10 mouse cellular contexts compared by ENCODE assay signal in genomic region chr6:129349524-129350352, GRCm38 (mm10). TPM values are rescaled to one million over a fixed set of nuclear protein-coding genes. Genes with fewer than 3 reads are reported as not detected.
DNase-seq lines count a peak whose midpoint lies in the region.
"Had no signal": no experiment of that assay in that cellular context is flagged by ENCODE, and none has a peak within 500 bp of the region (broad histone marks: within the 10 kb centered on the region; RNA-seq: fewer than 3 reads in every experiment).

No protein-coding gene starts in this region.

- peaks cover 2% of the 10 kb centered on the region for H3K36me3 ChIP-seq in megakaryocyte, embryonic 14.5 days (replicated peaks; ENCODE audit: low read length)

- H3K27me3 ChIP-seq in megakaryocyte, embryonic 14.5 days (replicated peaks) = no peaks in the 10 kb centered on the region

- H3K4me3 ChIP-seq in megakaryocyte, embryonic 14.5 days (replicated peaks) = peak overlapping the region; percentile 64

- peaks cover 12% of the 10 kb centered on the region for H3K9me3 ChIP-seq in megakaryocyte, embryonic 14.5 days

- peak; percentile 93 for DNase-seq in A20 (ENCODE audit: low read depth, low spot score)
- DNase-seq in R1 (ENCODE audit: low read depth, low spot score) = peak; percentile 80
- DNase-seq in kidney, postnatal 14 days = peak; percentile 6
- DNase-seq in cerebellum, adult 18-20 months = no peak
- DNase-seq in right cerebral cortex, postnatal 36 days (ENCODE audit: low spot score in 2 of 2) = no peak
- DNase-seq in gastrocnemius, postnatal 25 days = no peak
- no peak for DNase-seq in frontal cortex, postnatal 14 days (ENCODE audit: low spot score in 2 of 2)

- H3K4me1 ChIP-seq in megakaryocyte, embryonic 14.5 days = peaks cover 12% of the 10 kb centered on the region

RNA-seq across cellular contexts. Expression of gene Clec12a, which starts 7.2 kb away (rescaled TPM):
- 0.67 TPM in 1 of 2 replicates, not detected in the other for polyA plus RNA-seq in megakaryocyte, embryonic 14.5 days (2012; ENCODE audit: insufficient read depth, low replicate concordance)
- under 1 TPM in 1 of 2 experiments, not detected in 1; 0.46 TPM for total RNA-seq in gastrocnemius, postnatal 25 days (2021)

RNA-seq across cellular contexts. Expression of gene 4922502D21Rik, which starts 18.1 kb away (rescaled TPM):
- polyA plus RNA-seq in megakaryocyte, embryonic 14.5 days (2012; ENCODE audit: insufficient read depth, low replicate concordance) = not detected in 2 replicates
- total RNA-seq in gastrocnemius, postnatal 25 days (2021) = not detected
- polyA plus RNA-seq: forebrain, embryonic 11.5 days; large intestine, adult 2 months had no signal

RNA-seq across cellular contexts. Expression of gene Clec12b, which starts 35.9 kb away (rescaled TPM):
- polyA plus RNA-seq in megakaryocyte, embryonic 14.5 days (2012; ENCODE audit: insufficient read depth, low replicate concordance) = not detected in 2 replicates
- total RNA-seq in gastrocnemius, postnatal 25 days (2021) = not detected
- polyA plus RNA-seq: forebrain, embryonic 11.5 days; large intestine, adult 2 months had no signal

RNA-seq across cellular contexts. Expression of gene Clec1b, which starts 47.4 kb away (rescaled TPM):
- 10.7 and 19.5 TPM in 2 replicates for polyA plus RNA-seq in megakaryocyte, embryonic 14.5 days (2012; ENCODE audit: insufficient read depth, low replicate concordance)
- total RNA-seq in gastrocnemius, postnatal 25 days (2021) = not detected

RNA-seq across cellular contexts. Expression of gene Clec9a, which starts 58.9 kb away (rescaled TPM):
- not detected in 2 replicates for polyA plus RNA-seq in megakaryocyte, embryonic 14.5 days (2012; ENCODE audit: insufficient read depth, low replicate concordance)
- total RNA-seq in gastrocnemius, postnatal 25 days (2021) = not detected

Comparison
In these comparisons a context has a peak if more than half of its experiments do, and no peak if none do; other contexts are left out.
1. DNase-seq: peak in A20 (single experiment), R1 (single experiment) and kidney, postnatal 14 days (single experiment); none in cerebellum, adult 18-20 months (0 of 2), right cerebral cortex, postnatal 36 days (0 of 2), gastrocnemius, postnatal 25 days (single experiment) and frontal cortex, postnatal 14 days (0 of 2).